Mouse (Mus musculus): ENCODE results near the gene Fam210b. TPM values are rescaled to one million over a fixed set of nuclear protein-coding genes. Genes with fewer than 3 reads are reported as not detected.
A peak's percentile ranks its signal among the peaks of the same experiment; 100 is the strongest.

Gene Fam210b
- total and polyA plus RNA-seq, 2 experiments from 2014 or later = 14.9 to 43.5 TPM

- H3K9ac ChIP-seq = no peak overlapping the region
- whole genome bisulfite sequencing = 31% methylated on average over 9 of the region's 9 CpGs
- no peak for TF ChIP-seq CTCF (IDR thresholded peaks at IDR 0.05; ENCODE audit: low read depth)
- ATAC-seq (peak; percentile 29; the same call in 1 of the 2 replicates), DNase-seq (no peak)
- H3K4me1 ChIP-seq (ENCODE audit: insufficient read depth) = no peaks in the 10 kb centered on the region
- H3K9me3 ChIP-seq (ENCODE audit: low read length) = no peaks in the 10 kb centered on the region
- no peak overlapping the region for H3K4me3 ChIP-seq (ENCODE audit: low read depth, low read length)
- no peaks in the 10 kb centered on the region for H3K27me3 ChIP-seq (ENCODE audit: insufficient read depth, low read length)
- H3K4me2 ChIP-seq (ENCODE audit: low read depth) = no peak overlapping the region
- no peak overlapping the region for H3K27ac ChIP-seq (ENCODE audit: low read depth, low read length)
- no peaks in the 10 kb centered on the region for H3K36me3 ChIP-seq (ENCODE audit: insufficient read depth)
These were observed 54.5 kb downstream of the Fam210b start for GRCm38 (mm10) chr2:172399901-172400300.

GRCm38 (mm10) chr2:172401116-172401825, 55.9 kb downstream of the Fam210b start:
- TF ChIP-seq CTCF (IDR thresholded peaks at IDR 0.05; ENCODE audit: low read depth) = no peak
- WGBS = 71% methylated on average over 13 of the region's 13 CpGs
- Histone ChIP-seq H3K9ac (no peak overlapping the region), H3K4me3 (ENCODE audit: low read depth, low read length) (no peak overlapping the region), H3K36me3 (ENCODE audit: insufficient read depth) (no peaks in the 10 kb centered on the region), H3K4me2 (ENCODE audit: low read depth) (no peak overlapping the region), H3K27ac (ENCODE audit: low read depth, low read length) (no peak overlapping the region), H3K9me3 (ENCODE audit: low read length) (no peaks in the 10 kb centered on the region), H3K4me1 (ENCODE audit: insufficient read depth) (no peaks in the 10 kb centered on the region), H3K27me3 (ENCODE audit: insufficient read depth, low read length) (no peaks in the 10 kb centered on the region)
- no peak for ATAC-seq
- no peak for DNase-seq

DNA sequence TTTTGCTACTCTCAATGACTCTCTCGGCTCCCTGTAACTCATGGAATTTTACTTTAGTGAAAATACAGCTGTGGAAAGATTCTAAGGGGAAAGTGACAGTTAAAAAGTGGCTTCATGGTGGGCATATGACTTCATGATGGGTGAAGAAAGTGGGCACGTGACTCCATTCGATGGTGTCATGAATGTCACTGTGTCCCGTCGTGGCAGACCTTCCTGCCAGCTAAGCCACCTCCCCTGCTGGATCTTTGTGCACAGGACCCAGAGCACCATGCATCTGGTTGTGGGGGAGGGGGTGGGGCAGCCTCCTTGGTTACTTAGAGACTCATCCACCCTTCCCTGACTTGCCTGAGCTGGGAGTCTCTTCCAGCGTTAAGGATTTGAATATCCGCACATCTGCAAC, 58.9 kb downstream of the Fam210b start:
- Histone ChIP-seq H3K9me3 (ENCODE audit: low read length) (no peaks in the 10 kb centered on the region), H3K27me3 (ENCODE audit: insufficient read depth, low read length) (no peaks in the 10 kb centered on the region), H3K4me1 (ENCODE audit: insufficient read depth) (no peaks in the 10 kb centered on the region), H3K4me3 (ENCODE audit: low read depth, low read length) (no peak overlapping the region), H3K9ac (no peak overlapping the region), H3K27ac (ENCODE audit: low read depth, low read length) (no peak overlapping the region), H3K36me3 (ENCODE audit: insufficient read depth) (no peaks in the 10 kb centered on the region), H3K4me2 (ENCODE audit: low read depth) (no peak overlapping the region)
- no peak for DNase-seq
- no peak for TF ChIP-seq CTCF (IDR thresholded peaks at IDR 0.05; ENCODE audit: low read depth)
- WGBS = 71% methylated on average over 7 of the region's 7 CpGs
- no peak for ATAC-seq

- no peaks in the 10 kb centered on the region for H3K27me3 ChIP-seq (ENCODE audit: insufficient read depth, low read length)
- ATAC-seq (no peak), DNase-seq (no peak)
- H3K4me1 ChIP-seq (ENCODE audit: insufficient read depth) = no peaks in the 10 kb centered on the region
- no peak for TF ChIP-seq CTCF (IDR thresholded peaks at IDR 0.05; ENCODE audit: low read depth)
- no peaks in the 10 kb centered on the region for H3K36me3 ChIP-seq (ENCODE audit: insufficient read depth)
- H3K9ac ChIP-seq = no peak overlapping the region
- WGBS = 79% methylated on average over 3 of the region's 3 CpGs
- H3K9me3 ChIP-seq (ENCODE audit: low read length) = no peaks in the 10 kb centered on the region
- no peak overlapping the region for H3K27ac ChIP-seq (ENCODE audit: low read depth, low read length)
- H3K4me2 ChIP-seq (ENCODE audit: low read depth) = no peak overlapping the region
- no peak overlapping the region for H3K4me3 ChIP-seq (ENCODE audit: low read depth, low read length)
These were observed 59.6 kb downstream of the Fam210b start for GRCm38 (mm10) chr2:172405011-172405410.

Other genes starting within 250 kb of the Fam210b start
- 0.31 and 0.86 TPM in 2 replicates for gene Mc3r, start 97.1 kb upstream of the Fam210b start, total RNA-seq (2014; rRNA removed)
- gene Mc3r, start 97.1 kb upstream of the Fam210b start, polyA plus RNA-seq (2015; fragmentation: Nextera tagmentation; extraction: Ambion mirVana) = 0.29 and 0.53 TPM in 2 replicates
- gene Aurka, start 25.0 kb downstream of the Fam210b start, total RNA-seq (2014; rRNA removed) = 4.7 and 9.2 TPM in 2 replicates
- gene Aurka, start 25.0 kb downstream of the Fam210b start, polyA plus RNA-seq (2015; fragmentation: Nextera tagmentation; extraction: Ambion mirVana) = 8.8 and 10.4 TPM in 2 replicates
- 30.3 and 37.6 TPM in 2 replicates for gene Cstf1, start 25.1 kb downstream of the Fam210b start, total RNA-seq (2014; rRNA removed)
- gene Cstf1, start 25.1 kb downstream of the Fam210b start, polyA plus RNA-seq (2015; fragmentation: Nextera tagmentation; extraction: Ambion mirVana) = 28.9 and 29.3 TPM in 2 replicates
- 0.08 and 0.24 TPM in 2 replicates for gene Cass4, start 48.2 kb downstream of the Fam210b start, total RNA-seq (2014; rRNA removed)
- 0.12 and 0.13 TPM in 2 replicates for gene Cass4, start 48.2 kb downstream of the Fam210b start, polyA plus RNA-seq (2015; fragmentation: Nextera tagmentation; extraction: Ambion mirVana)
- gene Rtf2, start 95.0 kb downstream of the Fam210b start, total RNA-seq (2014; rRNA removed) = 80.0 and 84.0 TPM in 2 replicates
- gene Rtf2, start 95.0 kb downstream of the Fam210b start, polyA plus RNA-seq (2015; fragmentation: Nextera tagmentation; extraction: Ambion mirVana) = 86.1 and 99.6 TPM in 2 replicates
- gene Gcnt7, start 113.0 kb downstream of the Fam210b start, total RNA-seq (2014; rRNA removed) = not detected in 2 replicates
- gene Gcnt7, start 113.0 kb downstream of the Fam210b start, polyA plus RNA-seq (2015; fragmentation: Nextera tagmentation; extraction: Ambion mirVana) = 0.38 and 0.74 TPM in 2 replicates
- 1.1 and 2.3 TPM in 2 replicates for gene Fam209, start 127.0 kb downstream of the Fam210b start, total RNA-seq (2014; rRNA removed)
- gene Fam209, start 127.0 kb downstream of the Fam210b start, polyA plus RNA-seq (2015; fragmentation: Nextera tagmentation; extraction: Ambion mirVana) = 0.23 and 0.50 TPM in 2 replicates
- 3.3 and 3.7 TPM in 2 replicates for gene Tfap2c, start 204.0 kb downstream of the Fam210b start, total RNA-seq (2014; rRNA removed)
- gene Tfap2c, start 204.0 kb downstream of the Fam210b start, polyA plus RNA-seq (2015; fragmentation: Nextera tagmentation; extraction: Ambion mirVana) = 3.7 and 3.9 TPM in 2 replicates

All from forebrain, postnatal 0 days (tissue).